Mouse (Mus musculus): ENCODE measurements around the gene Cyfip2. TPM values are rescaled to one million over a fixed set of nuclear protein-coding genes. Genes with fewer than 3 reads are reported as not detected.
A peak's percentile ranks its signal among the peaks of the same experiment; 100 is the strongest.

Gene Cyfip2
- polyA plus RNA-seq, 2 experiments = 6.5 to 7.8 TPM

- TF ChIP-seq POLR2A (IDR thresholded peaks at IDR 0.05; ENCODE audit: borderline replicate concordance, extremely low read depth, insufficient read depth, insufficient read length) = no peak
- no peak overlapping the region for H3K4me2 ChIP-seq (replicated peaks; ENCODE audit: low read depth, low read length, severe bottlenecking)
- H3K36me3 ChIP-seq (ENCODE audit: control insufficient read depth, insufficient read depth, low read length) = peaks cover 5% of the 10 kb centered on the region; the same call in 1 of the 2 replicates
- H3K9me3 ChIP-seq (ENCODE audit: control insufficient read depth, low read length) = no peaks in the 10 kb centered on the region
- DNase-seq (ENCODE audit: low spot score) (peak; percentile 68), ATAC-seq (ENCODE audit: low FRiP score, low read depth) (0 out of 2 replicates have a peak, but pooled peaks have one; percentile 47)
- H3K27me3 ChIP-seq (ENCODE audit: control insufficient read depth, insufficient read depth, low read length) = no peaks in the 10 kb centered on the region
- H3K27ac ChIP-seq (replicated peaks; ENCODE audit: low read depth, low read length) = no peak overlapping the region
- WGBS = 28% methylated on average over 7 of the region's 7 CpGs
- H3K4me3 ChIP-seq (replicated peaks; ENCODE audit: low read length) = no peak overlapping the region
- no peak overlapping the region for H3K9ac ChIP-seq (ENCODE audit: low read depth, low read length, severe bottlenecking)
- H3K4me1 ChIP-seq (ENCODE audit: control insufficient read depth, insufficient read depth, low read length) = no peaks in the 10 kb centered on the region
Observed at GRCm38 (mm10) chr11:46268991-46269390, 43.7 kb downstream of the Cyfip2 start.

GRCm38 (mm10) chr11:46265031-46265786 is 47.5 kb downstream of the Cyfip2 start:
- H3K27me3 ChIP-seq (ENCODE audit: control insufficient read depth, insufficient read depth, low read length) = no peaks in the 10 kb centered on the region
- H3K4me3 ChIP-seq (replicated peaks; ENCODE audit: low read length) = no peak overlapping the region
- H3K36me3 ChIP-seq (ENCODE audit: control insufficient read depth, insufficient read depth, low read length) = peaks cover 13% of the 10 kb centered on the region; the same call in 1 of the 2 replicates
- H3K27ac ChIP-seq (replicated peaks; ENCODE audit: low read depth, low read length) = no peak overlapping the region
- WGBS = 83% methylated on average over 11 of the region's 11 CpGs
- TF ChIP-seq POLR2A (IDR thresholded peaks at IDR 0.05; ENCODE audit: borderline replicate concordance, extremely low read depth, insufficient read depth, insufficient read length) = no peak
- H3K9ac ChIP-seq (ENCODE audit: low read depth, low read length, severe bottlenecking) = no peak overlapping the region
- H3K4me2 ChIP-seq (replicated peaks; ENCODE audit: low read depth, low read length, severe bottlenecking) = no peak overlapping the region
- DNase-seq (ENCODE audit: low spot score) (no peak), ATAC-seq (ENCODE audit: low FRiP score, low read depth) (no peak)
- H3K4me1 ChIP-seq (ENCODE audit: control insufficient read depth, insufficient read depth, low read length) = no peaks in the 10 kb centered on the region
- no peaks in the 10 kb centered on the region for H3K9me3 ChIP-seq (ENCODE audit: control insufficient read depth, low read length)

- no peak for TF ChIP-seq POLR2A (IDR thresholded peaks at IDR 0.05; ENCODE audit: borderline replicate concordance, extremely low read depth, insufficient read depth, insufficient read length)
- DNase-seq (ENCODE audit: low spot score) = no peak
- Histone ChIP-seq H3K4me1 (ENCODE audit: control insufficient read depth, insufficient read depth, low read length) (no peaks in the 10 kb centered on the region), H3K9ac (ENCODE audit: low read depth, low read length, severe bottlenecking) (no peak overlapping the region), H3K27ac (replicated peaks; ENCODE audit: low read depth, low read length) (0 out of 2 replicates have a peak overlapping the region, but pooled peaks have one; percentile 8), H3K4me2 (replicated peaks; ENCODE audit: low read depth, low read length, severe bottlenecking) (no peak overlapping the region), H3K9me3 (ENCODE audit: control insufficient read depth, low read length) (no peaks in the 10 kb centered on the region), H3K36me3 (ENCODE audit: control insufficient read depth, insufficient read depth, low read length) (peaks cover 13% of the 10 kb centered on the region; the same call in 1 of the 2 replicates), H3K27me3 (ENCODE audit: control insufficient read depth, insufficient read depth, low read length) (no peaks in the 10 kb centered on the region), H3K4me3 (replicated peaks; ENCODE audit: low read length) (no peak overlapping the region)
- whole genome bisulfite sequencing = 86% methylated on average over 3 of the region's 3 CpGs
- no peak for ATAC-seq (ENCODE audit: low FRiP score, low read depth)
Observed at GRCm38 (mm10) chr11:46264584-46264983, 48.1 kb downstream of the Cyfip2 start.

- no peak for TF ChIP-seq POLR2A (IDR thresholded peaks at IDR 0.05; ENCODE audit: borderline replicate concordance, extremely low read depth, insufficient read depth, insufficient read length)
- no peak for ATAC-seq (ENCODE audit: low FRiP score, low read depth)
- no peak overlapping the region for H3K4me3 ChIP-seq (replicated peaks; ENCODE audit: low read length)
- DNase-seq (ENCODE audit: low spot score) = no peak
- H3K27ac ChIP-seq (replicated peaks; ENCODE audit: low read depth, low read length) = no peak overlapping the region
- H3K4me2 ChIP-seq (replicated peaks; ENCODE audit: low read depth, low read length, severe bottlenecking) = no peak overlapping the region
- WGBS = 89% methylated on average over 11 of the region's 11 CpGs
- no peaks in the 10 kb centered on the region for H3K27me3 ChIP-seq (ENCODE audit: control insufficient read depth, insufficient read depth, low read length)
- peaks cover 11% of the 10 kb centered on the region; the same call in 1 of the 2 replicates for H3K36me3 ChIP-seq (ENCODE audit: control insufficient read depth, insufficient read depth, low read length)
- H3K9ac ChIP-seq (ENCODE audit: low read depth, low read length, severe bottlenecking) = no peak overlapping the region
- H3K9me3 ChIP-seq (ENCODE audit: control insufficient read depth, low read length) = no peaks in the 10 kb centered on the region
- no peaks in the 10 kb centered on the region for H3K4me1 ChIP-seq (ENCODE audit: control insufficient read depth, insufficient read depth, low read length)
Observed at GRCm38 (mm10) chr11:46263291-46263690, 49.4 kb downstream of the Cyfip2 start.

- H3K9ac ChIP-seq (ENCODE audit: low read depth, low read length, severe bottlenecking) = no peak overlapping the region
- WGBS = 72% methylated on average over 3 of the region's 3 CpGs
- no peak overlapping the region for H3K27ac ChIP-seq (replicated peaks; ENCODE audit: low read depth, low read length)
- no peak overlapping the region for H3K4me2 ChIP-seq (replicated peaks; ENCODE audit: low read depth, low read length, severe bottlenecking)
- DNase-seq (ENCODE audit: low spot score) = no peak
- H3K4me3 ChIP-seq (replicated peaks; ENCODE audit: low read length) = no peak overlapping the region
- no peaks in the 10 kb centered on the region for H3K9me3 ChIP-seq (ENCODE audit: control insufficient read depth, low read length)
- no peaks in the 10 kb centered on the region for H3K4me1 ChIP-seq (ENCODE audit: control insufficient read depth, insufficient read depth, low read length)
- TF ChIP-seq POLR2A (IDR thresholded peaks at IDR 0.05; ENCODE audit: borderline replicate concordance, extremely low read depth, insufficient read depth, insufficient read length) = no peak
- H3K27me3 ChIP-seq (ENCODE audit: control insufficient read depth, insufficient read depth, low read length) = no peaks in the 10 kb centered on the region
- H3K36me3 ChIP-seq (ENCODE audit: control insufficient read depth, insufficient read depth, low read length) = peaks cover 9% of the 10 kb centered on the region; the same call in 1 of the 2 replicates
- no peak for ATAC-seq (ENCODE audit: low FRiP score, low read depth)
Observed at GRCm38 (mm10) chr11:46262854-46263253, 49.8 kb downstream of the Cyfip2 start.
